Mouse (Mus musculus) testis, adult 2 months (tissue): Measurements from ENCODE around the gene Stk10.

Source experiments
- CTCF ChIP-seq: fragments of 200-500 bp; IDR thresholded peaks from 2 replicates; pipeline ENCODE4 v1.5.1; 2012; ENCODE audit warnings: low read depth, mild to moderate bottlenecking, inconsistent platforms, low read length, moderate library complexity; ENCODE audit not compliant: control insufficient read depth, insufficient read depth, insufficient replicate concordance
- POLR2A ChIP-seq: fragments of 200-500 bp; IDR thresholded peaks from 2 replicates; pipeline ENCODE4 v1.6.1; 2012; ENCODE audit warnings: low read depth, mild to moderate bottlenecking, inconsistent platforms, low read length, moderate library complexity; ENCODE audit not compliant: control insufficient read depth

- no peak for TF ChIP-seq POLR2A
- TF ChIP-seq CTCF = no peak
Observed at GRCm38 (mm10) chr11:32634842-32635241, 101.7 kb downstream of the Stk10 start.
